ENCODE assay signal across 7 mouse cellular contexts in genomic region chr7:63752081-63752480, GRCm38 (mm10).
DNase-seq lines count a peak whose midpoint lies in the region; ATAC-seq and TF ChIP-seq lines count a peak whose summit lies in the region.

No protein-coding gene starts in this region.

- no peak for TF ChIP-seq EP300 in ES-Bruce4 (IDR thresholded peaks at IDR 0.05; ENCODE audit: insufficient read depth, low read depth, low read length)
- no peak for TF ChIP-seq EP300 in stomach, postnatal 0 days (optimal IDR thresholded peaks at IDR 0.05)

- H3K4me3 ChIP-seq in layer of hippocampus, adult 2 months = no peak overlapping the region
- H3K4me3 ChIP-seq in ES-Bruce4 (ENCODE audit: low read depth, low read length) = no peak overlapping the region
- no peak overlapping the region for H3K4me3 ChIP-seq in embryonic facial prominence, embryonic 11.5 days (ENCODE audit: low read depth, low read length)
- H3K4me3 ChIP-seq in lung, embryonic 14.5 days (ENCODE audit: low read depth, low read length) = no peak overlapping the region
- H3K4me3 ChIP-seq in stomach, postnatal 0 days (ENCODE audit: low read depth, low read length) = no peak overlapping the region

- H3K27ac ChIP-seq in layer of hippocampus, adult 2 months = peak overlapping the region; percentile 93
- no peak overlapping the region for H3K27ac ChIP-seq in ES-Bruce4 (ENCODE audit: insufficient read depth, low read length)
- H3K27ac ChIP-seq in embryonic facial prominence, embryonic 11.5 days (replicated peaks; ENCODE audit: low read depth, low read length) = no peak overlapping the region
- no peak overlapping the region for H3K27ac ChIP-seq in lung, embryonic 14.5 days (ENCODE audit: low read depth)
- H3K27ac ChIP-seq in stomach, postnatal 0 days (replicated peaks) = no peak overlapping the region

- H3K9me3 ChIP-seq in ES-Bruce4 (replicated peaks; ENCODE audit: control insufficient read depth, insufficient read depth, low read length, poor library complexity, severe bottlenecking) = no peaks in the 10 kb centered on the region
- no peaks in the 10 kb centered on the region for H3K9me3 ChIP-seq in embryonic facial prominence, embryonic 11.5 days (replicated peaks; ENCODE audit: control insufficient read depth, low read length)
- no peaks in the 10 kb centered on the region for H3K9me3 ChIP-seq in lung, embryonic 14.5 days (ENCODE audit: low read depth, low read length)
- no peaks in the 10 kb centered on the region for H3K9me3 ChIP-seq in stomach, postnatal 0 days (ENCODE audit: control insufficient read depth, low read length)

- no peaks in the 10 kb centered on the region for H3K36me3 ChIP-seq in ES-Bruce4 (ENCODE audit: control insufficient read depth, insufficient read depth, low read length, poor library complexity, severe bottlenecking)
- no peaks in the 10 kb centered on the region for H3K36me3 ChIP-seq in embryonic facial prominence, embryonic 11.5 days (replicated peaks; ENCODE audit: control insufficient read depth, insufficient read depth, low read depth, low read length)
- no peaks in the 10 kb centered on the region for H3K36me3 ChIP-seq in lung, embryonic 14.5 days (ENCODE audit: insufficient read depth)
- H3K36me3 ChIP-seq in stomach, postnatal 0 days (ENCODE audit: control insufficient read depth, insufficient read depth, low read length) = no peaks in the 10 kb centered on the region

- H3K27me3 ChIP-seq in ES-Bruce4 (ENCODE audit: control insufficient read depth, insufficient read depth, low read length, poor library complexity, severe bottlenecking) = 0 out of 2 replicates have a peak, but pooled peaks cover 2% of the 10 kb centered on the region
- peaks cover 29% of the 10 kb centered on the region for H3K27me3 ChIP-seq in embryonic facial prominence, embryonic 11.5 days (ENCODE audit: control insufficient read depth, insufficient read depth, low read length)
- peaks cover 36% of the 10 kb centered on the region for H3K27me3 ChIP-seq in lung, embryonic 14.5 days (ENCODE audit: insufficient read depth, low read length)
- peaks cover 9% of the 10 kb centered on the region; the same call in 1 of the 2 replicates for H3K27me3 ChIP-seq in stomach, postnatal 0 days (ENCODE audit: control insufficient read depth, insufficient read depth, low read length)

- H3K4me1 ChIP-seq in ES-Bruce4 (ENCODE audit: control insufficient read depth, insufficient read depth, low read length) = peaks cover 6% of the 10 kb centered on the region
- H3K4me1 ChIP-seq in embryonic facial prominence, embryonic 11.5 days (ENCODE audit: control insufficient read depth, insufficient read depth, low read length) = no peaks in the 10 kb centered on the region
- no peaks in the 10 kb centered on the region for H3K4me1 ChIP-seq in lung, embryonic 14.5 days (ENCODE audit: insufficient read depth)
- no peaks in the 10 kb centered on the region; the same call in 1 of the 2 replicates for H3K4me1 ChIP-seq in stomach, postnatal 0 days (replicated peaks; ENCODE audit: control insufficient read depth, insufficient read depth)

- WGBS in embryonic facial prominence, embryonic 11.5 days = 53% methylated on average over 4 of the region's 4 CpGs
- 37% methylated on average over 4 of the region's 4 CpGs for WGBS in lung, embryonic 14.5 days
- WGBS in stomach, postnatal 0 days = 39% methylated on average over 4 of the region's 4 CpGs

- no peak for TF ChIP-seq POLR2A in ES-Bruce4 (IDR thresholded peaks at IDR 0.05; ENCODE audit: insufficient read depth, low read length)

- H3K4me2 ChIP-seq in embryonic facial prominence, embryonic 11.5 days (ENCODE audit: low read depth, low read length) = no peak overlapping the region
- H3K4me2 ChIP-seq in lung, embryonic 14.5 days = no peak overlapping the region
- no peak overlapping the region for H3K4me2 ChIP-seq in stomach, postnatal 0 days (replicated peaks; ENCODE audit: low read depth)

- TF ChIP-seq CTCF in layer of hippocampus, adult 2 months (conservative IDR thresholded peaks at IDR 0.05) = peak; percentile 97
- TF ChIP-seq CTCF in ES-Bruce4 (IDR thresholded peaks at IDR 0.05; ENCODE audit: low read depth, low read length) = peak; percentile 31
- TF ChIP-seq CTCF in lung, embryonic 14.5 days (IDR thresholded peaks at IDR 0.05; ENCODE audit: low read depth) = peak; percentile 87
- TF ChIP-seq CTCF in stomach, postnatal 0 days (IDR thresholded peaks at IDR 0.05; ENCODE audit: low read depth) = peak; percentile 91

- no peak for ATAC-seq in embryonic facial prominence, embryonic 11.5 days (replicated peaks; ENCODE audit: insufficient number of reproducible peaks, low FRiP score, low TSS enrichment, low read depth)
- ATAC-seq in lung, embryonic 14.5 days (ENCODE audit: insufficient read depth) = no peak
- no peak for ATAC-seq in stomach, postnatal 0 days (ENCODE audit: low FRiP score, low TSS enrichment)

- peak in 1 of 2 experiments; percentile 63 for DNase-seq in layer of hippocampus, adult 2 months (ENCODE audit: low spot score in 2 of 2)
- DNase-seq in layer of hippocampus, adult 8-10 months (ENCODE audit: low spot score in 2 of 2) = no peak
- peak; percentile 68 for DNase-seq in ZHBTc4 (ENCODE audit: low read depth, low spot score)
- peak; percentile 71 for DNase-seq in embryonic facial prominence, embryonic 11.5 days (ENCODE audit: low spot score)
- peak; percentile 79 for DNase-seq in lung, embryonic 14.5 days
- DNase-seq in stomach, postnatal 0 days (ENCODE audit: low spot score) = peak; percentile 47

- no peak overlapping the region for H3K9ac ChIP-seq in ES-Bruce4 (ENCODE audit: low read depth, poor library complexity, severe bottlenecking)
- H3K9ac ChIP-seq in embryonic facial prominence, embryonic 11.5 days (replicated peaks; ENCODE audit: low read length) = no peak overlapping the region
- no peak overlapping the region for H3K9ac ChIP-seq in lung, embryonic 14.5 days
- H3K9ac ChIP-seq in stomach, postnatal 0 days (ENCODE audit: low read length) = no peak overlapping the region

Comparison
In these comparisons a context has a peak if more than half of its experiments do, and no peak if none do; other contexts are left out.
1. DNase-seq: peak in ZHBTc4 (single experiment), embryonic facial prominence, embryonic 11.5 days (single experiment), lung, embryonic 14.5 days (single experiment) and stomach, postnatal 0 days (single experiment); none in layer of hippocampus, adult 8-10 months (0 of 2).
2. CTCF ChIP-seq: peak in every context shown above with its lines; median percentile 97 in layer of hippocampus, adult 2 months; 91 in stomach, postnatal 0 days; 87 in lung, embryonic 14.5 days; 31 in ES-Bruce4.